In genomic region chr15:26365344-26365743, GRCm38 (mm10) we compare ENCODE assay signal across 8 mouse cellular contexts. TPM values are rescaled to one million over a fixed set of nuclear protein-coding genes. Genes with fewer than 3 reads are reported as not detected.
A peak's percentile ranks its signal among the peaks of the same experiment; 100 is the strongest.
DNase-seq lines count a peak whose midpoint lies in the region; ATAC-seq lines count a peak whose summit lies in the region.

No protein-coding gene starts in this region.

- WGBS in forebrain, embryonic 12.5 days, result 24% methylated on average over 7 of the region's 7 CpGs
- whole genome bisulfite sequencing in intestine, embryonic 16.5 days, result 17% methylated on average over 7 of the region's 7 CpGs
- WGBS in neural tube, embryonic 14.5 days, result 13% methylated on average over 7 of the region's 7 CpGs
- WGBS in heart, embryonic 11.5 days (ENCODE audit: insufficient replicate concordance), result 22% methylated on average over 7 of the region's 7 CpGs

- ATAC-seq in forebrain, embryonic 12.5 days (ENCODE audit: low FRiP score), result peak; percentile 87
- ATAC-seq in intestine, embryonic 16.5 days, result peak; percentile 38; the same call in 1 of the 2 replicates
- peak; percentile 74 for ATAC-seq in neural tube, embryonic 14.5 days (ENCODE audit: low read depth)
- no peak for ATAC-seq in heart, embryonic 11.5 days (replicated peaks; ENCODE audit: insufficient number of reproducible peaks, low FRiP score, low TSS enrichment)
- no peak for ATAC-seq in megakaryocyte, adult 5-6 weeks (ENCODE audit: poor library complexity, severe bottlenecking)

- no peaks in the 10 kb centered on the region for H3K9me3 ChIP-seq in forebrain, embryonic 12.5 days
- H3K9me3 ChIP-seq in intestine, embryonic 16.5 days (ENCODE audit: control insufficient read depth, low read length), result no peaks in the 10 kb centered on the region
- no peaks in the 10 kb centered on the region for H3K9me3 ChIP-seq in neural tube, embryonic 14.5 days (ENCODE audit: control insufficient read depth, low read length)
- no peaks in the 10 kb centered on the region for H3K9me3 ChIP-seq in heart, embryonic 11.5 days (replicated peaks; ENCODE audit: control insufficient read depth, low read length)

- peak; percentile 21 to 27 for DNase-seq in left cerebral cortex, adult 18-20 months (ENCODE audit: low spot score in 2 of 2)
- no peak for DNase-seq in left cerebral cortex, postnatal 36 days (ENCODE audit: low spot score in 2 of 2)
- no peak for DNase-seq in urinary bladder, adult 18-20 months (ENCODE audit: low spot score in 2 of 2)

- intact Hi-C loops in left cerebral cortex, postnatal 36 days (cut with DNase I), result no loop called here

- H3K4me1 ChIP-seq in forebrain, embryonic 12.5 days, result peaks cover 4% of the 10 kb centered on the region
- 0 out of 2 replicates have a peak, but pooled peaks cover 3% of the 10 kb centered on the region for H3K4me1 ChIP-seq in intestine, embryonic 16.5 days (ENCODE audit: control insufficient read depth, insufficient read depth, low read length)
- H3K4me1 ChIP-seq in neural tube, embryonic 14.5 days (ENCODE audit: control insufficient read depth, insufficient read depth, low read length), result 0 out of 2 replicates have a peak, but pooled peaks cover 5% of the 10 kb centered on the region
- no peaks in the 10 kb centered on the region for H3K4me1 ChIP-seq in heart, embryonic 11.5 days (ENCODE audit: control insufficient read depth, insufficient read depth, low read length)

- no peaks in the 10 kb centered on the region for H3K36me3 ChIP-seq in forebrain, embryonic 12.5 days (replicated peaks)
- H3K36me3 ChIP-seq in intestine, embryonic 16.5 days (ENCODE audit: control insufficient read depth, insufficient read depth, low read length), result no peaks in the 10 kb centered on the region
- no peaks in the 10 kb centered on the region for H3K36me3 ChIP-seq in neural tube, embryonic 14.5 days (ENCODE audit: control insufficient read depth, insufficient read depth, low read length)
- H3K36me3 ChIP-seq in heart, embryonic 11.5 days (ENCODE audit: control insufficient read depth, insufficient read depth, low read length), result no peaks in the 10 kb centered on the region

- no peak overlapping the region for H3K27ac ChIP-seq in forebrain, embryonic 12.5 days
- H3K27ac ChIP-seq in intestine, embryonic 16.5 days (ENCODE audit: low read length), result no peak overlapping the region
- no peak overlapping the region for H3K27ac ChIP-seq in neural tube, embryonic 14.5 days (ENCODE audit: low read depth, low read length)
- no peak overlapping the region for H3K27ac ChIP-seq in heart, embryonic 11.5 days (ENCODE audit: low read depth, low read length)

- H3K9ac ChIP-seq in forebrain, embryonic 12.5 days, result no peak overlapping the region
- no peak overlapping the region for H3K9ac ChIP-seq in intestine, embryonic 16.5 days (ENCODE audit: low read depth, low read length)
- H3K9ac ChIP-seq in neural tube, embryonic 14.5 days (replicated peaks; ENCODE audit: low read depth, low read length), result 0 out of 2 replicates have a peak overlapping the region, but pooled peaks have one; percentile 32
- H3K9ac ChIP-seq in heart, embryonic 11.5 days (ENCODE audit: low read depth, low read length), result no peak overlapping the region

- H3K27me3 ChIP-seq in forebrain, embryonic 12.5 days, result no peaks in the 10 kb centered on the region
- H3K27me3 ChIP-seq in intestine, embryonic 16.5 days (replicated peaks; ENCODE audit: control insufficient read depth, insufficient read depth, low read length), result no peaks in the 10 kb centered on the region
- H3K27me3 ChIP-seq in neural tube, embryonic 14.5 days (ENCODE audit: control insufficient read depth, insufficient read depth, low read length), result no peaks in the 10 kb centered on the region
- no peaks in the 10 kb centered on the region for H3K27me3 ChIP-seq in heart, embryonic 11.5 days (ENCODE audit: control insufficient read depth, insufficient read depth, low read length)

- no peak overlapping the region for H3K4me3 ChIP-seq in forebrain, embryonic 12.5 days (replicated peaks)
- H3K4me3 ChIP-seq in intestine, embryonic 16.5 days (ENCODE audit: low read length), result no peak overlapping the region
- no peak overlapping the region for H3K4me3 ChIP-seq in neural tube, embryonic 14.5 days (ENCODE audit: low read depth, low read length)
- H3K4me3 ChIP-seq in heart, embryonic 11.5 days (ENCODE audit: low read depth, low read length), result no peak overlapping the region

- no peak overlapping the region for H3K4me2 ChIP-seq in forebrain, embryonic 12.5 days
- H3K4me2 ChIP-seq in intestine, embryonic 16.5 days (ENCODE audit: low read depth, low read length), result no peak overlapping the region
- 0 out of 2 replicates have a peak overlapping the region, but pooled peaks have one; percentile 6 for H3K4me2 ChIP-seq in neural tube, embryonic 14.5 days (ENCODE audit: low read depth, low read length)
- H3K4me2 ChIP-seq in heart, embryonic 11.5 days, result no peak overlapping the region

RNA-seq across cellular contexts. Expression of gene March11, which starts 56.5 kb away (rescaled TPM):
- total RNA-seq in left cerebral cortex, adult 18-20 months (2021), result 10 to 100 TPM; 11.0 to 15.1 TPM
- total RNA-seq in left cerebral cortex, postnatal 36 days (2021), result 10 to 100 TPM; 10.2 to 10.6 TPM
- polyA plus RNA-seq in forebrain, embryonic 12.5 days (2016; fragmentation: Nextera tagmentation; extraction: Ambion mirVana), result 1.6 and 3.4 TPM in 2 replicates
- 0.16 and 0.21 TPM in 2 replicates for polyA plus RNA-seq in intestine, embryonic 16.5 days (2015; fragmentation: Nextera tagmentation; extraction: Ambion mirVana)
- polyA plus RNA-seq in neural tube, embryonic 14.5 days (2014; fragmentation: Nextera tagmentation; extraction: Ambion mirVana), result 14.5 and 16.1 TPM in 2 replicates
- polyA plus RNA-seq in heart, embryonic 11.5 days (2014; fragmentation: Nextera tagmentation; extraction: Ambion mirVana), result 0.15 TPM in 1 of 2 replicates, not detected in the other
- not detected in 2 replicates for total RNA-seq in megakaryocyte, adult 5-6 weeks (2015)
- not detected in 2 replicates for total RNA-seq in megakaryocyte, adult 5-6 weeks (2017)

Comparison
In these comparisons a context has a peak if more than half of its experiments do, and no peak if none do; other contexts are left out.
1. DNase-seq: peak in left cerebral cortex, adult 18-20 months (2 of 2); none in left cerebral cortex, postnatal 36 days (0 of 2) and urinary bladder, adult 18-20 months (0 of 2).
2. ATAC-seq: peak in forebrain, embryonic 12.5 days (single experiment), intestine, embryonic 16.5 days (single experiment) and neural tube, embryonic 14.5 days (single experiment); none in heart, embryonic 11.5 days (single experiment) and megakaryocyte, adult 5-6 weeks (single experiment).